Mouse (Mus musculus): ENCODE data around the gene Zfhx3. TPM values are rescaled to one million over a fixed set of nuclear protein-coding genes. Genes with fewer than 3 reads are reported as not detected.

The Zfhx3 gene
- polyA plus RNA-seq, 1 experiment from 2014 or later, result 19.8 TPM

GRCm38 (mm10) chr8:108912998-108913397 lies 970.6 kb downstream of the Zfhx3 start:
- peaks cover 13% of the 10 kb centered on the region for H3K36me3 ChIP-seq (ENCODE audit: insufficient read depth)
- no peak for ATAC-seq (ENCODE audit: insufficient read depth)

GRCm38 (mm10) chr8:108915425-108915824 lies 973.0 kb downstream of the Zfhx3 start:
- no peak for TF ChIP-seq CTCF (IDR thresholded peaks at IDR 0.05; ENCODE audit: low read depth)
- DNase-seq (peak; percentile 84), ATAC-seq (ENCODE audit: insufficient read depth) (peak; percentile 72)
- Histone ChIP-seq H3K36me3 (ENCODE audit: insufficient read depth) (peaks cover 13% of the 10 kb centered on the region), H3K4me1 (ENCODE audit: insufficient read depth) (peaks cover 9% of the 10 kb centered on the region; the same call in 1 of the 2 replicates), H3K27me3 (ENCODE audit: insufficient read depth, low read length) (no peaks in the 10 kb centered on the region), H3K4me2 (peak overlapping the region; percentile 31; the same call in 1 of the 2 replicates), H3K4me3 (ENCODE audit: low read depth, low read length) (no peak overlapping the region), H3K9ac (no peak overlapping the region), H3K27ac (ENCODE audit: low read depth) (peak overlapping the region; percentile 93), H3K9me3 (ENCODE audit: low read depth, low read length) (no peaks in the 10 kb centered on the region)
- WGBS, result 10% methylated on average over 6 of the region's 6 CpGs

More at GRCm38 (mm10) chr8:108912998-108913397, 970.6 kb downstream of the Zfhx3 start:
- 91% methylated on average over 7 of the region's 7 CpGs for WGBS
- no peak for DNase-seq
- no peak for TF ChIP-seq CTCF (IDR thresholded peaks at IDR 0.05; ENCODE audit: low read depth)
- no peaks in the 10 kb centered on the region for H3K9me3 ChIP-seq (ENCODE audit: low read depth, low read length)
- H3K4me2 ChIP-seq, result no peak overlapping the region
- H3K4me3 ChIP-seq (ENCODE audit: low read depth, low read length), result no peak overlapping the region
- H3K27ac ChIP-seq (ENCODE audit: low read depth), result no peak overlapping the region
- no peaks in the 10 kb centered on the region for H3K27me3 ChIP-seq (ENCODE audit: insufficient read depth, low read length)
- H3K4me1 ChIP-seq (ENCODE audit: insufficient read depth), result peaks cover 9% of the 10 kb centered on the region; the same call in 1 of the 2 replicates
- no peak overlapping the region for H3K9ac ChIP-seq

GRCm38 (mm10) chr8:108915876-108916275 lies 973.4 kb downstream of the Zfhx3 start:
- peak overlapping the region; percentile 39; the same call in 1 of the 2 replicates for H3K4me2 ChIP-seq
- H3K9me3 ChIP-seq (ENCODE audit: low read depth, low read length), result no peaks in the 10 kb centered on the region
- no peaks in the 10 kb centered on the region for H3K27me3 ChIP-seq (ENCODE audit: insufficient read depth, low read length)
- H3K36me3 ChIP-seq (ENCODE audit: insufficient read depth), result peaks cover 13% of the 10 kb centered on the region
- 3% methylated on average over 6 of the region's 6 CpGs for WGBS
- H3K27ac ChIP-seq (ENCODE audit: low read depth), result peak overlapping the region; percentile 93
- no peak overlapping the region for H3K9ac ChIP-seq
- DNase-seq, result peak; percentile 95
- H3K4me3 ChIP-seq (ENCODE audit: low read depth, low read length), result no peak overlapping the region
- ATAC-seq (ENCODE audit: insufficient read depth), result peak; percentile 59
- no peak for TF ChIP-seq CTCF (IDR thresholded peaks at IDR 0.05; ENCODE audit: low read depth)
- H3K4me1 ChIP-seq (ENCODE audit: insufficient read depth), result peaks cover 9% of the 10 kb centered on the region; the same call in 1 of the 2 replicates

GRCm38 (mm10) chr8:108920151-108920550 lies 977.7 kb downstream of the Zfhx3 start:
- peaks cover 7% of the 10 kb centered on the region; the same call in 1 of the 2 replicates for H3K4me1 ChIP-seq (ENCODE audit: insufficient read depth)
- H3K36me3 ChIP-seq (ENCODE audit: insufficient read depth), result peaks cover 13% of the 10 kb centered on the region
- DNase-seq (peak; percentile 66), ATAC-seq (ENCODE audit: insufficient read depth) (no peak)
- TF ChIP-seq CTCF (IDR thresholded peaks at IDR 0.05; ENCODE audit: low read depth), result no peak
- H3K9me3 ChIP-seq (ENCODE audit: low read depth, low read length), result no peaks in the 10 kb centered on the region
- no peak overlapping the region for H3K9ac ChIP-seq
- no peak overlapping the region for H3K27ac ChIP-seq (ENCODE audit: low read depth)
- no peak overlapping the region for H3K4me2 ChIP-seq
- WGBS, result 74% methylated on average over 7 of the region's 7 CpGs
- H3K27me3 ChIP-seq (ENCODE audit: insufficient read depth, low read length), result no peaks in the 10 kb centered on the region
- H3K4me3 ChIP-seq (ENCODE audit: low read depth, low read length), result no peak overlapping the region

GRCm38 (mm10) chr8:108923161-108923560 lies 980.7 kb downstream of the Zfhx3 start:
- Histone ChIP-seq H3K27me3 (ENCODE audit: insufficient read depth, low read length) (no peaks in the 10 kb centered on the region), H3K4me2 (no peak overlapping the region), H3K9me3 (ENCODE audit: low read depth, low read length) (no peaks in the 10 kb centered on the region), H3K4me3 (ENCODE audit: low read depth, low read length) (no peak overlapping the region), H3K36me3 (ENCODE audit: insufficient read depth) (peaks cover 9% of the 10 kb centered on the region; the same call in 1 of the 2 replicates), H3K4me1 (ENCODE audit: insufficient read depth) (no peaks in the 10 kb centered on the region), H3K27ac (ENCODE audit: low read depth) (no peak overlapping the region), H3K9ac (no peak overlapping the region)
- TF ChIP-seq CTCF (IDR thresholded peaks at IDR 0.05; ENCODE audit: low read depth), result no peak
- ATAC-seq (ENCODE audit: insufficient read depth), result no peak
- WGBS, result 88% methylated on average over 6 of the region's 6 CpGs
- no peak for DNase-seq

GRCm38 (mm10) chr8:108924526-108924925 lies 982.1 kb downstream of the Zfhx3 start:
- no peak overlapping the region for H3K4me2 ChIP-seq
- H3K27ac ChIP-seq (ENCODE audit: low read depth), result no peak overlapping the region
- 90% methylated on average over 9 of the region's 9 CpGs for WGBS
- ATAC-seq (ENCODE audit: insufficient read depth) (no peak), DNase-seq (no peak)
- H3K4me1 ChIP-seq (ENCODE audit: insufficient read depth), result no peaks in the 10 kb centered on the region
- no peak overlapping the region for H3K9ac ChIP-seq
- H3K36me3 ChIP-seq (ENCODE audit: insufficient read depth), result peaks cover 9% of the 10 kb centered on the region; the same call in 1 of the 2 replicates
- no peaks in the 10 kb centered on the region for H3K27me3 ChIP-seq (ENCODE audit: insufficient read depth, low read length)
- no peak for TF ChIP-seq CTCF (IDR thresholded peaks at IDR 0.05; ENCODE audit: low read depth)
- no peaks in the 10 kb centered on the region for H3K9me3 ChIP-seq (ENCODE audit: low read depth, low read length)
- H3K4me3 ChIP-seq (ENCODE audit: low read depth, low read length), result no peak overlapping the region

GRCm38 (mm10) chr8:108926106-108926505 lies 983.7 kb downstream of the Zfhx3 start:
- no peak overlapping the region for H3K9ac ChIP-seq
- TF ChIP-seq CTCF (IDR thresholded peaks at IDR 0.05; ENCODE audit: low read depth), result no peak
- no peaks in the 10 kb centered on the region for H3K27me3 ChIP-seq (ENCODE audit: insufficient read depth, low read length)
- DNase-seq (peak; percentile 57), ATAC-seq (ENCODE audit: insufficient read depth) (no peak)
- H3K4me2 ChIP-seq, result no peak overlapping the region
- H3K27ac ChIP-seq (ENCODE audit: low read depth), result 0 out of 2 replicates have a peak overlapping the region, but pooled peaks have one; percentile 4
- peaks cover 9% of the 10 kb centered on the region; the same call in 1 of the 2 replicates for H3K36me3 ChIP-seq (ENCODE audit: insufficient read depth)
- 68% methylated on average over 11 of the region's 11 CpGs for whole genome bisulfite sequencing
- H3K4me3 ChIP-seq (ENCODE audit: low read depth, low read length), result no peak overlapping the region
- H3K4me1 ChIP-seq (ENCODE audit: insufficient read depth), result peaks cover 10% of the 10 kb centered on the region; the same call in 1 of the 2 replicates
- no peaks in the 10 kb centered on the region for H3K9me3 ChIP-seq (ENCODE audit: low read depth, low read length)

Measured in lung, embryonic 14.5 days (tissue).